Mouse (Mus musculus) hindbrain, postnatal 0 days (tissue): Measurements from ENCODE around the gene Zfp672. TPM values are rescaled to one million over a fixed set of nuclear protein-coding genes. Genes with fewer than 3 reads are reported as not detected.
"Not testable (repeated sequence)": the region's sequence is repeated elsewhere in the genome, so short reads cannot be mapped to it uniquely, and the experiment has no call there.

ENCODE experiments used
- ATAC-seq: fragments of 200-750 bp; cut with Nextera tagmentation; 2 replicates; pipeline ENCODE4 v1.8.0; 2017; ENCODE audit warnings: mild to moderate bottlenecking, moderate TSS enrichment, moderate library complexity
- DNase-seq: peaks from one replicate; pipeline ENCODE4 v3.0.0-alpha.2; 2015; ENCODE audit warnings: low spot score
- H3K27ac ChIP-seq: fragments of 300-500 bp; sonication (generic); 2 replicates; pipeline ENCODE4 v1.5.1; 2014; ENCODE audit warnings: mild to moderate bottlenecking
- H3K27me3 ChIP-seq: fragments of 300-500 bp; sonication (generic); 2 replicates; pipeline ENCODE4 v1.6.1; 2014; ENCODE audit warnings: low read length, mixed read lengths; ENCODE audit not compliant: insufficient read depth
- H3K36me3 ChIP-seq: fragments of 300-500 bp; sonication (generic); 2 replicates; pipeline ENCODE4 v1.6.1; 2014; ENCODE audit warnings: low read length, mixed read lengths; ENCODE audit not compliant: insufficient read depth
- H3K4me1 ChIP-seq: fragments of 300-500 bp; sonication (generic); 2 replicates; pipeline ENCODE4 v1.6.1; 2014; ENCODE audit warnings: antibody characterized with exemption, low read length, mixed read lengths; ENCODE audit not compliant: insufficient read depth
- H3K4me2 ChIP-seq: fragments of 300-500 bp; sonication (generic); 2 replicates; pipeline ENCODE4 v1.6.1; 2014; ENCODE audit warnings: low read depth, mild to moderate bottlenecking, low read length, moderate library complexity, mixed read lengths
- H3K4me3 ChIP-seq: fragments of 300-500 bp; sonication (generic); 2 replicates; pipeline ENCODE4 v1.5.1; 2014; ENCODE audit warnings: low read length
- H3K9ac ChIP-seq: fragments of 300-500 bp; sonication (generic); replicated peaks from 2 replicates; pipeline ENCODE4 v1.6.1; 2014; ENCODE audit warnings: mild to moderate bottlenecking, low read length, moderate library complexity, mixed read lengths
- H3K9me3 ChIP-seq: fragments of 300-500 bp; sonication (generic); 2 replicates; pipeline ENCODE4 v1.6.1; 2016; ENCODE audit warnings: low read length, mixed read lengths
- CTCF ChIP-seq: IDR thresholded peaks from 2 replicates; pipeline ENCODE4 v1.5.1; 2016; ENCODE audit warnings: antibody characterized with exemption, control low read depth, low read depth
- WGBS: fragments of 180-500 bp; shearing (Covaris S2); extraction: QIAGEN DNeasy Blood & Tissue Kit; methylation state at CpG from one replicate; pipeline ENCODE4 v1.1.7; 2014; 5-methylcytosine and 5-hydroxymethylcytosine counted together
- polyA plus RNA-seq: library from polyadenylated mRNA; unstranded; fragments of >200 nt; fragmentation: Nextera tagmentation; extraction: Ambion mirVana; gene quantifications from 2 replicates; pipeline ENCODE4 v1.2.1, GENCODE M21; 2015
- total RNA-seq: library from RNA; depleted of rRNA; stranded (reverse); fragments of >200 nt; gene quantifications from 2 replicates; pipeline ENCODE4 v1.2.3, GENCODE M21; 2014

Zfp672 gene
- total and polyA plus RNA-seq, 2 experiments from 2014 or later, result 42.9 to 43.8 TPM

DNA sequence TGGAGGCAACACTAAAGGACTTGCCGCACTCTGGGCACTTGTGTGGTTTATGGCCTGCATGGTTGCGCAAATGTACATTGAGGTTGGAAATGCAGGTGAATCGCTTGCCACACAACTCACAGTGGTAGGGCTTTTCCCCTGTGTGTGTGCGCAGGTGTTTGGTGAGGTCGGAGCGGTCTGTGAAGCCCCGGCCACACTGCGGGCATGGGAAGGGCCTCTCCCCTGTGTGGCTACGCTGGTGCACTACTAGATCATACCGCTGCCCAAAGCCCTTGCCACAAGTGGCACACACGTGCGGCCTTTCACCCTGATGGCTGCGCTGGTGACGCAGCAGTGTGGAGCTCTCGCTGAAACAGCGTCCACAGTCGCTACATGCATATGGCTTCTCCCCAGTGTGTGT, 13.8 kb downstream of the Zfp672 start:
- ATAC-seq (peak; percentile 41; the same call in 1 of the 2 replicates), DNase-seq (no peak)
- H3K9me3 ChIP-seq, result no peaks in the 10 kb centered on the region
- no peak overlapping the region for H3K27ac ChIP-seq
- no peaks in the 10 kb centered on the region for H3K27me3 ChIP-seq
- H3K4me1 ChIP-seq, result no peaks in the 10 kb centered on the region
- peaks cover 7% of the 10 kb centered on the region; the same call in 1 of the 2 replicates for H3K36me3 ChIP-seq
- no peak overlapping the region for H3K4me2 ChIP-seq
- H3K9ac ChIP-seq, result no peak overlapping the region
- no peak for TF ChIP-seq CTCF
- H3K4me3 ChIP-seq, result no peak overlapping the region
- 87% methylated on average over 17 of the region's 17 CpGs for WGBS

GRCm38 (mm10) chr11:58315536-58316168, 14.5 kb downstream of the Zfp672 start:
- Histone ChIP-seq H3K9me3 (no peaks in the 10 kb centered on the region), H3K9ac (no peak overlapping the region), H3K27me3 (no peaks in the 10 kb centered on the region), H3K4me1 (no peaks in the 10 kb centered on the region), H3K4me3 (no peak overlapping the region), H3K27ac (no peak overlapping the region), H3K4me2 (no peak overlapping the region), H3K36me3 (peaks cover 7% of the 10 kb centered on the region; the same call in 1 of the 2 replicates)
- no peak for TF ChIP-seq CTCF
- ATAC-seq (no peak), DNase-seq (no peak)
- 98% methylated on average over 5 of the region's 5 CpGs for WGBS

DNA sequence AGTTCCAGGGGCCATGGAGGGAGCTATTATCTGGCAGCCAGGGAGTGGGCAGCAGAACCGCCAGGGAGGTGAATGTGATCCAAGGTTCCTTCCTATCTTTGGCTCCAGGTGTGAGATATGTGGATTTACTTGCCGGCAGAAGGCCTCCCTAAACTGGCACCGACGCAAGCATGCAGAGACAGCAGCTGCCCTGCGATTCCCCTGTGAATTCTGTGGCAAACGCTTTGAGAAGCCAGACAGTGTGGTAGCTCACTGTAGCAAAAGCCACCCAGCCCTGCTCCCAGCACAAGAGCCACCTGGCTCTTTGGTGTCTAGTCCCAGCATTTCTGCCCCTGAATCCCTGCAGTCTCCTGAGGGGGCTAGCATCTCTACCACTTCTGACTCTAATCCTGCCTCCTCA, 16.1 kb downstream of the Zfp672 start:
- Histone ChIP-seq H3K9ac (no peak overlapping the region), H3K36me3 (peaks cover 9% of the 10 kb centered on the region; the same call in 1 of the 2 replicates), H3K4me2 (no peak overlapping the region), H3K27ac (peak overlapping the region; percentile 36; the same call in 1 of the 2 replicates), H3K9me3 (no peaks in the 10 kb centered on the region), H3K4me3 (no peak overlapping the region), H3K27me3 (no peaks in the 10 kb centered on the region), H3K4me1 (no peaks in the 10 kb centered on the region)
- 57% methylated on average over 6 of the region's 6 CpGs for WGBS
- DNase-seq (peak; percentile 63), ATAC-seq (0 out of 2 replicates have a peak, but pooled peaks have one; percentile 6)
- TF ChIP-seq CTCF, result no peak

DNA sequence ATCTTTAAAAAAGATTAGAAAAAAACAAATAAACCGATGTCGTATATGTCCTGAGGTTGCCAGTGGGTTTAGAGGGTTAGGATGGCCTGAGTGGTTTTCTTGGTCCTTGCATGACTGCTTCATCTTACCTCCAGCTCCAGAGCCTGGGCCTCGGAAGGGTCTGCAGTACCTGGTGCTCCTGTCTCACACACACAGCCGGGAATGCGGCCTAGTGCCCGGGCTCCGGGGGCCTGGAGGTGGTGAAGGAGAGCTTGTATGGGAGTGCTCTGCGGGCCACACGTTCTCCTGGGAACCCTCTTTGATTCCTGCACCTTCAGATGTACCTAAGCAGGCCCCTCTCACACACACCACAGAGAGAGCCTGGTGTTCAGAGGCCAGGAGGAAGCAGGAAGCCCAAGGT, 21.5 kb downstream of the Zfp672 start:
- Histone ChIP-seq H3K4me1 (peaks cover 12% of the 10 kb centered on the region), H3K36me3 (peaks cover 5% of the 10 kb centered on the region; the same call in 1 of the 2 replicates), H3K4me2 (no peak overlapping the region), H3K9ac (no peak overlapping the region), H3K4me3 (no peak overlapping the region), H3K27ac (no peak overlapping the region), H3K27me3 (no peaks in the 10 kb centered on the region), H3K9me3 (no peaks in the 10 kb centered on the region)
- 94% methylated on average over 9 of the region's 9 CpGs for WGBS
- DNase-seq (no peak), ATAC-seq (no peak)
- TF ChIP-seq CTCF, result no peak

- peak; percentile 64 for ATAC-seq
- Histone ChIP-seq H3K4me1 (peaks cover 14% of the 10 kb centered on the region), H3K27ac (peak overlapping the region; percentile 79), H3K4me2 (peak overlapping the region; percentile 68), H3K4me3 (peak overlapping the region; percentile 38), H3K9me3 (no peaks in the 10 kb centered on the region), H3K27me3 (no peaks in the 10 kb centered on the region), H3K9ac (peak overlapping the region; percentile 57), H3K36me3 (peaks cover 5% of the 10 kb centered on the region; the same call in 1 of the 2 replicates)
- DNase-seq, result peak; percentile 45
- peak; percentile 43 for TF ChIP-seq CTCF
- under 1% methylated on average over 42 of the region's 42 CpGs for WGBS
Measured at GRCm38 (mm10) chr11:58307411-58308080, 22.6 kb downstream of the Zfp672 start.

GRCm38 (mm10) chr11:58306860-58307308, 23.3 kb downstream of the Zfp672 start, which contains the start of gene Zfp692:
Zfp692 (plus strand) TSS chr11:58307069.
- Histone ChIP-seq H3K27me3 (no peaks in the 10 kb centered on the region), H3K36me3 (peaks cover 5% of the 10 kb centered on the region; the same call in 1 of the 2 replicates), H3K27ac (peak within 1 kb of the TSS; percentile 79), H3K4me1 (peaks cover 14% of the 10 kb centered on the region), H3K9me3 (no peaks in the 10 kb centered on the region), H3K4me2 (peak within 1 kb of the TSS; percentile 68), H3K4me3 (peak within 1 kb of the TSS; percentile 38), H3K9ac (peak within 1 kb of the TSS; percentile 57)
- under 1% methylated on average over 34 of the region's 34 CpGs for whole genome bisulfite sequencing
- ATAC-seq, result peak; percentile 81
- TF ChIP-seq CTCF, result no peak; the same call in 1 of the 2 replicates
- peak; percentile 99 for DNase-seq

GRCm38 (mm10) chr11:58305299-58305698, 24.8 kb downstream of the Zfp672 start:
- not testable (repeated sequence) for ATAC-seq, H3K27ac ChIP-seq, H3K4me3 ChIP-seq, H3K36me3 ChIP-seq, H3K9ac ChIP-seq, H3K9me3 ChIP-seq, H3K4me2 ChIP-seq, H3K27me3 ChIP-seq, DNase-seq
- 93% methylated on average over 8 of the region's 8 CpGs for WGBS
- peaks cover 14% of the 10 kb centered on the region for H3K4me1 ChIP-seq
